Mouse (Mus musculus) neural tube, embryonic 11.5 days (tissue): ENCODE data around the gene L3mbtl3. TPM values are rescaled to one million over a fixed set of nuclear protein-coding genes. Genes with fewer than 3 reads are reported as not detected.

Experiments
- ATAC-seq: fragments of 200-750 bp; cut with Nextera tagmentation; 2 replicates; pipeline ENCODE4 v1.8.0; 2017; ENCODE audit warnings: moderate number of reproducible peaks, mild to moderate bottlenecking, moderate TSS enrichment, moderate library complexity; ENCODE audit not compliant: insufficient read depth, low FRiP score, low TSS enrichment
- DNase-seq: peaks from one replicate; pipeline ENCODE4 v3.0.0-alpha.2; 2015; ENCODE audit warnings: low spot score
- H3K27ac ChIP-seq: fragments of 300-500 bp; sonication (generic); 2 replicates; pipeline ENCODE4 v1.5.1; 2014; ENCODE audit warnings: low read depth, mild to moderate bottlenecking, low read length
- H3K27me3 ChIP-seq: fragments of 300-500 bp; sonication (generic); 2 replicates; pipeline ENCODE4 v1.6.1; 2014; ENCODE audit warnings: mild to moderate bottlenecking, low read length, mixed read lengths; ENCODE audit not compliant: control insufficient read depth, insufficient read depth
- H3K36me3 ChIP-seq: fragments of 300-500 bp; sonication (generic); 2 replicates; pipeline ENCODE4 v1.6.1; 2014; ENCODE audit warnings: mild to moderate bottlenecking, low read length, moderate library complexity, mixed read lengths; ENCODE audit not compliant: control insufficient read depth, insufficient read depth
- H3K4me1 ChIP-seq: fragments of 300-500 bp; sonication (generic); 2 replicates; pipeline ENCODE4 v1.6.1; 2014; ENCODE audit warnings: low read length, mixed read lengths; ENCODE audit not compliant: control insufficient read depth, insufficient read depth
- H3K4me2 ChIP-seq: fragments of 300-500 bp; sonication (generic); 2 replicates; pipeline ENCODE4 v1.6.1; 2014; ENCODE audit warnings: low read depth, mild to moderate bottlenecking, moderate library complexity
- H3K4me3 ChIP-seq: fragments of 300-500 bp; sonication (generic); 2 replicates; pipeline ENCODE4 v1.5.1; 2014; ENCODE audit warnings: low read depth, low read length
- H3K9ac ChIP-seq: fragments of 300-500 bp; sonication (generic); 2 replicates; pipeline ENCODE4 v1.6.1; 2014; ENCODE audit warnings: mild to moderate bottlenecking, low read length
- H3K9me3 ChIP-seq: fragments of 300-500 bp; sonication (generic); 2 replicates; pipeline ENCODE4 v1.6.1; 2016; ENCODE audit warnings: low read length; ENCODE audit not compliant: control insufficient read depth
- WGBS: fragments of 180-500 bp; shearing (Covaris S2); extraction: QIAGEN DNeasy Blood & Tissue Kit; methylation state at CpG from one replicate; pipeline ENCODE4 v1.1.7; 2014; 5-methylcytosine and 5-hydroxymethylcytosine counted together
- polyA plus RNA-seq: library from polyadenylated mRNA; unstranded; fragments of >200 nt; fragmentation: Nextera tagmentation; extraction: Ambion mirVana; gene quantifications from 2 replicates; pipeline ENCODE4 v1.2.1, GENCODE M21; 2014

L3mbtl3 gene
- polyA plus RNA-seq, 1 experiment from 2014 or later = 20.5 TPM

- no peaks in the 10 kb centered on the region for H3K4me1 ChIP-seq
- no peak for ATAC-seq
- no peaks in the 10 kb centered on the region for H3K36me3 ChIP-seq
- 88% methylated on average over 7 of the region's 7 CpGs for WGBS
- H3K4me2 ChIP-seq = no peak overlapping the region
- H3K27me3 ChIP-seq = no peaks in the 10 kb centered on the region
- H3K9me3 ChIP-seq = no peaks in the 10 kb centered on the region
- no peak for DNase-seq
- H3K27ac ChIP-seq = no peak overlapping the region
- H3K9ac ChIP-seq = no peak overlapping the region
- no peak overlapping the region for H3K4me3 ChIP-seq
Measured at GRCm38 (mm10) chr10:26351129-26351738, 24.5 kb downstream of the L3mbtl3 start.

GRCm38 (mm10) chr10:26350153-26350552, 25.6 kb downstream of the L3mbtl3 start:
- no peak for DNase-seq
- Histone ChIP-seq H3K4me1 (no peaks in the 10 kb centered on the region), H3K27ac (no peak overlapping the region), H3K9me3 (no peaks in the 10 kb centered on the region), H3K4me3 (no peak overlapping the region), H3K36me3 (no peaks in the 10 kb centered on the region), H3K9ac (no peak overlapping the region), H3K4me2 (no peak overlapping the region), H3K27me3 (no peaks in the 10 kb centered on the region)
- no peak for ATAC-seq
- 83% methylated on average over 1 of the region's 1 CpGs for WGBS

- no peak overlapping the region for H3K4me3 ChIP-seq
- DNase-seq (no peak), ATAC-seq (no peak)
- no peaks in the 10 kb centered on the region for H3K4me1 ChIP-seq
- H3K36me3 ChIP-seq = no peaks in the 10 kb centered on the region
- no peak overlapping the region for H3K9ac ChIP-seq
- H3K4me2 ChIP-seq = no peak overlapping the region
- H3K27ac ChIP-seq = no peak overlapping the region
- 48% methylated on average over 7 of the region's 7 CpGs for WGBS
- H3K27me3 ChIP-seq = no peaks in the 10 kb centered on the region
- H3K9me3 ChIP-seq = no peaks in the 10 kb centered on the region
Measured at GRCm38 (mm10) chr10:26347614-26348013, 28.2 kb downstream of the L3mbtl3 start.

GRCm38 (mm10) chr10:26345879-26346278, 29.9 kb downstream of the L3mbtl3 start:
- DNase-seq (no peak), ATAC-seq (no peak)
- Histone ChIP-seq H3K27me3 (no peaks in the 10 kb centered on the region), H3K4me3 (no peak overlapping the region), H3K4me2 (no peak overlapping the region), H3K36me3 (no peaks in the 10 kb centered on the region), H3K27ac (no peak overlapping the region), H3K4me1 (no peaks in the 10 kb centered on the region), H3K9ac (no peak overlapping the region), H3K9me3 (no peaks in the 10 kb centered on the region)
- WGBS = 98% methylated on average over 1 of the region's 1 CpGs

- no peaks in the 10 kb centered on the region for H3K9me3 ChIP-seq
- H3K4me1 ChIP-seq = no peaks in the 10 kb centered on the region
- no peak overlapping the region for H3K4me2 ChIP-seq
- H3K9ac ChIP-seq = no peak overlapping the region
- H3K27me3 ChIP-seq = no peaks in the 10 kb centered on the region
- H3K4me3 ChIP-seq = no peak overlapping the region
- H3K27ac ChIP-seq = no peak overlapping the region
- 88% methylated on average over 23 of the region's 23 CpGs for WGBS
- H3K36me3 ChIP-seq = peaks cover 3% of the 10 kb centered on the region
- no peak for ATAC-seq
- DNase-seq = no peak
Measured at GRCm38 (mm10) chr10:26337896-26338503, 37.8 kb downstream of the L3mbtl3 start.

GRCm38 (mm10) chr10:26333966-26334365, 41.8 kb downstream of the L3mbtl3 start:
- no peaks in the 10 kb centered on the region for H3K4me1 ChIP-seq
- no peak overlapping the region for H3K9ac ChIP-seq
- no peak overlapping the region for H3K27ac ChIP-seq
- 53% methylated on average over 5 of the region's 5 CpGs for WGBS
- ATAC-seq = no peak
- no peaks in the 10 kb centered on the region for H3K9me3 ChIP-seq
- H3K27me3 ChIP-seq = no peaks in the 10 kb centered on the region
- DNase-seq = no peak
- no peaks in the 10 kb centered on the region for H3K36me3 ChIP-seq
- H3K4me3 ChIP-seq = no peak overlapping the region
- no peak overlapping the region for H3K4me2 ChIP-seq

- H3K9ac ChIP-seq = no peak overlapping the region
- no peaks in the 10 kb centered on the region for H3K4me1 ChIP-seq
- no peak overlapping the region for H3K4me2 ChIP-seq
- ATAC-seq (no peak), DNase-seq (no peak)
- no peaks in the 10 kb centered on the region for H3K9me3 ChIP-seq
- H3K27me3 ChIP-seq = no peaks in the 10 kb centered on the region
- no peaks in the 10 kb centered on the region for H3K36me3 ChIP-seq
- H3K4me3 ChIP-seq = no peak overlapping the region
- H3K27ac ChIP-seq = no peak overlapping the region
- WGBS = 46% methylated on average over 2 of the region's 2 CpGs
Measured at GRCm38 (mm10) chr10:26332781-26333180, 43.0 kb downstream of the L3mbtl3 start.

- 72% methylated on average over 3 of the region's 3 CpGs for WGBS
- Histone ChIP-seq H3K4me1 (no peaks in the 10 kb centered on the region), H3K4me2 (no peak overlapping the region), H3K9me3 (no peaks in the 10 kb centered on the region), H3K27ac (no peak overlapping the region), H3K36me3 (no peaks in the 10 kb centered on the region), H3K4me3 (no peak overlapping the region), H3K9ac (no peak overlapping the region), H3K27me3 (no peaks in the 10 kb centered on the region)
- ATAC-seq (no peak; the same call in 1 of the 2 replicates), DNase-seq (no peak)
Measured at GRCm38 (mm10) chr10:26328843-26329242, 46.9 kb downstream of the L3mbtl3 start.
